In genomic region chr16:45653009-45653933, GRCm38 (mm10) we compare ENCODE assay signal across 9 mouse cellular contexts. TPM values are rescaled to one million over a fixed set of nuclear protein-coding genes. Genes with fewer than 3 reads are reported as not detected.
A peak's percentile ranks its signal among the peaks of the same experiment; 100 is the strongest.
DNase-seq lines count a peak whose midpoint lies in the region; ATAC-seq and TF ChIP-seq lines count a peak whose summit lies in the region.
"Had no signal": no experiment of that assay in that cellular context is flagged by ENCODE, and none has a peak within 500 bp of the region (broad histone marks: within the 10 kb centered on the region; RNA-seq: fewer than 3 reads in every experiment).

No protein-coding gene starts in this region.

- H3K4me3 ChIP-seq in left cerebral cortex, adult 2 months = peak overlapping the region; percentile 21; the same call in 1 of the 2 replicates
- H3K4me3 ChIP-seq in embryonic facial prominence, embryonic 13.5 days = peak overlapping the region; percentile 40
- H3K4me3 ChIP-seq in intestine, postnatal 0 days (ENCODE audit: low read depth, low read length) = peak overlapping the region; percentile 60
- H3K4me3 ChIP-seq in neural tube, embryonic 13.5 days = peak overlapping the region; percentile 22

- no peaks in the 10 kb centered on the region for H3K9me3 ChIP-seq in embryonic facial prominence, embryonic 13.5 days
- no peaks in the 10 kb centered on the region for H3K9me3 ChIP-seq in intestine, postnatal 0 days (ENCODE audit: control insufficient read depth)
- H3K9me3 ChIP-seq in neural tube, embryonic 13.5 days = no peaks in the 10 kb centered on the region

- 15% methylated on average over 17 of the region's 17 CpGs for WGBS in embryonic facial prominence, embryonic 13.5 days
- WGBS in intestine, postnatal 0 days = 12% methylated on average over 17 of the region's 17 CpGs
- WGBS in neural tube, embryonic 13.5 days = 14% methylated on average over 17 of the region's 17 CpGs

- intact Hi-C loops in left cerebral cortex, adult 2 months (cut with DNase I) = no loop called here

- ATAC-seq in embryonic facial prominence, embryonic 13.5 days (ENCODE audit: insufficient number of reproducible peaks, insufficient read depth, low FRiP score, low TSS enrichment, low read depth) = no peak
- peak; percentile 45 for ATAC-seq in intestine, postnatal 0 days
- ATAC-seq in neural tube, embryonic 13.5 days (ENCODE audit: low read depth) = no peak

- TF ChIP-seq CTCF in left cerebral cortex, adult 2 months (IDR thresholded peaks at IDR 0.05) = no peak
- peak; percentile 54 for TF ChIP-seq CTCF in intestine, postnatal 0 days (IDR thresholded peaks at IDR 0.05; ENCODE audit: low read depth)

- no peak for DNase-seq in left cerebral cortex, adult 2 months (ENCODE audit: extremely low spot score in 1 of 2, low spot score in 2 of 2)
- no peak for DNase-seq in left cerebral cortex, adult 8-10 months (ENCODE audit: low spot score in 2 of 2)
- DNase-seq in cerebellum, adult 11 months = no peak
- DNase-seq in thymus, adult 18-20 months = no peak
- no peak for DNase-seq in embryo, embryonic 10 days (ENCODE audit: low spot score)
- DNase-seq: adrenal gland, postnatal 14 days had no signal

- H3K36me3 ChIP-seq in embryonic facial prominence, embryonic 13.5 days = no peaks in the 10 kb centered on the region
- H3K36me3 ChIP-seq in intestine, postnatal 0 days (ENCODE audit: control insufficient read depth, insufficient read depth) = no peaks in the 10 kb centered on the region
- no peaks in the 10 kb centered on the region for H3K36me3 ChIP-seq in neural tube, embryonic 13.5 days

- peak overlapping the region; percentile 70 for H3K4me2 ChIP-seq in embryonic facial prominence, embryonic 13.5 days
- H3K4me2 ChIP-seq in intestine, postnatal 0 days (replicated peaks; ENCODE audit: low read depth) = peak overlapping the region; percentile 70
- peak overlapping the region; percentile 55 for H3K4me2 ChIP-seq in neural tube, embryonic 13.5 days

- H3K4me1 ChIP-seq in embryonic facial prominence, embryonic 13.5 days = peaks cover 11% of the 10 kb centered on the region
- H3K4me1 ChIP-seq in intestine, postnatal 0 days (replicated peaks; ENCODE audit: control insufficient read depth, insufficient read depth, low read length) = peaks cover 4% of the 10 kb centered on the region; the same call in 1 of the 2 replicates
- peaks cover 7% of the 10 kb centered on the region; the same call in 1 of the 2 replicates for H3K4me1 ChIP-seq in neural tube, embryonic 13.5 days (replicated peaks)

- peaks cover 26% of the 10 kb centered on the region for H3K27me3 ChIP-seq in embryonic facial prominence, embryonic 13.5 days
- H3K27me3 ChIP-seq in intestine, postnatal 0 days (replicated peaks; ENCODE audit: control insufficient read depth, insufficient read depth, low read length) = no peaks in the 10 kb centered on the region
- peaks cover 20% of the 10 kb centered on the region for H3K27me3 ChIP-seq in neural tube, embryonic 13.5 days

- H3K9ac ChIP-seq in embryonic facial prominence, embryonic 13.5 days = peak overlapping the region; percentile 46; the same call in 1 of the 2 replicates
- peak overlapping the region; percentile 70 for H3K9ac ChIP-seq in intestine, postnatal 0 days (ENCODE audit: low read depth, low read length)
- no peak overlapping the region for H3K9ac ChIP-seq in neural tube, embryonic 13.5 days

- H3K27ac ChIP-seq in left cerebral cortex, adult 2 months = no peak overlapping the region
- H3K27ac ChIP-seq in embryonic facial prominence, embryonic 13.5 days = no peak overlapping the region
- peak overlapping the region; percentile 93 for H3K27ac ChIP-seq in intestine, postnatal 0 days (ENCODE audit: low read depth, low read length)
- no peak overlapping the region for H3K27ac ChIP-seq in neural tube, embryonic 13.5 days (replicated peaks)

RNA-seq across cellular contexts. Expression of gene BC016579, which starts 0.6 kb away (rescaled TPM):
- total RNA-seq in left cerebral cortex, adult 2 months (2021) = under 1 TPM; 0.21 to 0.52 TPM
- under 1 TPM in 3 of 4 experiments, not detected in 1; 0.16 to 0.55 (median 0.25) TPM for total RNA-seq in left cerebral cortex, adult 8-10 months (2022)
- 0.23 and 0.25 TPM in 2 replicates for polyA plus RNA-seq in embryonic facial prominence, embryonic 13.5 days (2015; fragmentation: Nextera tagmentation; extraction: Ambion mirVana)
- 5.5 TPM in 2 replicates for polyA plus RNA-seq in intestine, postnatal 0 days (2015; fragmentation: Nextera tagmentation; extraction: Ambion mirVana)
- polyA plus RNA-seq in neural tube, embryonic 13.5 days (2015; fragmentation: Nextera tagmentation; extraction: Ambion mirVana) = not detected in 2 replicates
- total RNA-seq: adrenal gland, postnatal 14 days had no signal

RNA-seq across cellular contexts. Expression of gene Tmprss7, which starts 40.2 kb away (rescaled TPM):
- total RNA-seq in left cerebral cortex, adult 2 months (2021) = 1 to 10 TPM; 1.4 to 3.6 TPM
- 1 to 10 TPM; 1.3 to 3.3 (median 1.8) TPM for total RNA-seq in left cerebral cortex, adult 8-10 months (2022)
- polyA plus RNA-seq in embryonic facial prominence, embryonic 13.5 days (2015; fragmentation: Nextera tagmentation; extraction: Ambion mirVana) = 0.11 and 0.26 TPM in 2 replicates
- 0.21 and 0.22 TPM in 2 replicates for polyA plus RNA-seq in intestine, postnatal 0 days (2015; fragmentation: Nextera tagmentation; extraction: Ambion mirVana)
- polyA plus RNA-seq in neural tube, embryonic 13.5 days (2015; fragmentation: Nextera tagmentation; extraction: Ambion mirVana) = 0.24 and 0.41 TPM in 2 replicates

RNA-seq across cellular contexts. Expression of gene Gcsam, which starts 43.1 kb away (rescaled TPM):
- not detected for total RNA-seq in left cerebral cortex, adult 2 months (2021)
- not detected for total RNA-seq in left cerebral cortex, adult 8-10 months (2022)
- 0.18 and 0.36 TPM in 2 replicates for polyA plus RNA-seq in embryonic facial prominence, embryonic 13.5 days (2015; fragmentation: Nextera tagmentation; extraction: Ambion mirVana)
- 0.16 and 0.17 TPM in 2 replicates for polyA plus RNA-seq in intestine, postnatal 0 days (2015; fragmentation: Nextera tagmentation; extraction: Ambion mirVana)
- polyA plus RNA-seq in neural tube, embryonic 13.5 days (2015; fragmentation: Nextera tagmentation; extraction: Ambion mirVana) = 0.10 TPM in 1 of 2 replicates, not detected in the other
- total RNA-seq: adrenal gland, postnatal 14 days had no signal
